ENCODE assay signal across 34 mouse cellular contexts in the genomic region with DNA sequence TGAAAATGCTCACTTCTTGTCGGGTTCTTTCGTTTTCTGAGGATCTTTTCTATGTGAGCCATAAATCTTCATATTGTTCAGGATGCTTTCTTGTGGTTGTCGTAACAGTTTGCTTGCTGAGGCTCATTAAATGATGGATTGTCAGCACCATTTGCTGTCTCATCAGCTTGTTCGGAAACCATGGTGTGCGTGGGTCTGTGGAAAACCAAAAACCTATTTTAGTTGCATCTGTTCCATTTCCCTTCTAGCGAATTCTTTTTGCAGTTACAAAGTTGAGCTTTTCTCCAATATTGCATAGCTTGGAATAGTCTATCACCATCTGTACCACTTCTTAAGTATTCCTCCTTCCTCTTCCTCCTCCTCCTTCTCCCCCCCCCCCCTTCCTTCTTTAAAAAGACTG.
A peak's percentile ranks its signal among the peaks of the same experiment; 100 is the strongest.
DNase-seq lines count a peak whose midpoint lies in the region; ATAC-seq lines count a peak whose summit lies in the region.
"Had no signal": no experiment of that assay in that cellular context is flagged by ENCODE, and none has a peak within 500 bp of the region (broad histone marks: within the 10 kb centered on the region; RNA-seq: fewer than 3 reads in every experiment).

No protein-coding gene starts in this region.

- H3K4me3 ChIP-seq in hindbrain, embryonic 11.5 days (ENCODE audit: low read depth, low read length) = no peak overlapping the region
- H3K4me3 ChIP-seq: embryonic facial prominence, embryonic 10.5 days; embryonic facial prominence, embryonic 15.5 days; forebrain, embryonic 12.5 days; gastrocnemius, adult 2 months; limb, embryonic 15.5 days; liver, embryonic 13.5 days; midbrain, embryonic 13.5 days had no signal

- H3K4me1 ChIP-seq in hindbrain, embryonic 11.5 days (replicated peaks; ENCODE audit: control insufficient read depth, insufficient read depth, low read length) = no peaks in the 10 kb centered on the region
- H3K4me1 ChIP-seq: embryonic facial prominence, embryonic 10.5 days; embryonic facial prominence, embryonic 15.5 days; forebrain, embryonic 12.5 days; liver, embryonic 13.5 days; midbrain, embryonic 13.5 days had no signal

- H3K27ac ChIP-seq in hindbrain, embryonic 11.5 days (ENCODE audit: low read depth, low read length) = no peak overlapping the region
- H3K27ac ChIP-seq: embryonic facial prominence, embryonic 10.5 days; embryonic facial prominence, embryonic 15.5 days; forebrain, embryonic 12.5 days; gastrocnemius, adult 2 months; hindbrain, embryonic 14.5 days; limb, embryonic 15.5 days; liver, embryonic 13.5 days; macrophage; midbrain, embryonic 13.5 days had no signal

- no peak for ATAC-seq in hindbrain, embryonic 11.5 days (ENCODE audit: low FRiP score)
- ATAC-seq: intestine, postnatal 0 days; midbrain, embryonic 13.5 days; Patski had no signal

- H3K9ac ChIP-seq in hindbrain, embryonic 11.5 days (ENCODE audit: low read depth, low read length) = no peak overlapping the region
- H3K9ac ChIP-seq: embryonic facial prominence, embryonic 15.5 days; forebrain, embryonic 12.5 days; hindbrain, embryonic 14.5 days; limb, embryonic 15.5 days; liver, embryonic 13.5 days; midbrain, embryonic 13.5 days had no signal

- no peaks in the 10 kb centered on the region for H3K9me3 ChIP-seq in hindbrain, embryonic 11.5 days (ENCODE audit: control insufficient read depth, low read length)
- H3K9me3 ChIP-seq: embryonic facial prominence, embryonic 10.5 days; embryonic facial prominence, embryonic 15.5 days; forebrain, embryonic 12.5 days; limb, embryonic 15.5 days; liver, embryonic 13.5 days; midbrain, embryonic 13.5 days had no signal

- DNase-seq in layer of hippocampus, adult 11-12 months (ENCODE audit: low spot score) = peak; percentile 38
- DNase-seq in layer of hippocampus, postnatal 25 days (ENCODE audit: extremely low spot score in 1 of 2, low spot score in 1 of 2) = no peak
- DNase-seq in right cerebral cortex, adult 18-20 months = peak; percentile 43
- no peak for DNase-seq in right cerebral cortex, postnatal 14 days
- DNase-seq in layer of hippocampus, adult 9-11 months = peak; percentile 68
- peak; percentile 85 for DNase-seq in telencephalon, adult 2 months (ENCODE audit: low read depth, low spot score)
- no peak for DNase-seq in hindbrain, embryonic 11.5 days (ENCODE audit: low spot score)
- DNase-seq in heart, postnatal 10 days = no peak
- DNase-seq: adrenal gland, postnatal 36 days; cerebellum, adult 2 months; cerebellum, postnatal 25 days; gastrocnemius, adult 2 months; gastrocnemius, postnatal 36 days; heart, adult 18-20 months; heart, postnatal 4 days; kidney, adult 9 months; kidney, postnatal 10 days; liver, embryonic 13.5 days; lung, adult 18-20 months; lung, postnatal 10 days; retina, postnatal 1 day; spleen, adult 18-20 months; thymus, adult 18-20 months; thymus, postnatal 25 days had no signal

- WGBS in hindbrain, embryonic 11.5 days = 74% methylated on average over 6 of the region's 6 CpGs

- no peaks in the 10 kb centered on the region for H3K36me3 ChIP-seq in hindbrain, embryonic 11.5 days (ENCODE audit: control insufficient read depth, insufficient read depth, low read length)
- H3K36me3 ChIP-seq: embryonic facial prominence, embryonic 10.5 days; embryonic facial prominence, embryonic 15.5 days; forebrain, embryonic 12.5 days; limb, embryonic 15.5 days; liver, embryonic 13.5 days; midbrain, embryonic 13.5 days had no signal

- no peaks in the 10 kb centered on the region for H3K27me3 ChIP-seq in hindbrain, embryonic 11.5 days (ENCODE audit: control insufficient read depth, insufficient read depth, low read length)
- H3K27me3 ChIP-seq: embryonic facial prominence, embryonic 15.5 days; forebrain, embryonic 12.5 days; limb, embryonic 15.5 days; liver, embryonic 13.5 days; midbrain, embryonic 13.5 days; Patski had no signal

- H3K4me2 ChIP-seq in hindbrain, embryonic 11.5 days (replicated peaks; ENCODE audit: low read depth, low read length) = no peak overlapping the region
- H3K4me2 ChIP-seq: embryonic facial prominence, embryonic 15.5 days; forebrain, embryonic 12.5 days; heart, embryonic 11.5 days; hindbrain, embryonic 14.5 days; limb, embryonic 15.5 days; liver, embryonic 13.5 days; midbrain, embryonic 13.5 days had no signal

- intact Hi-C loops in heart, postnatal 10 days (cut with DNase I) = no loop called here

Comparison
In these comparisons a context has a peak if more than half of its experiments do, and no peak if none do; other contexts are left out.
1. DNase-seq: peak in layer of hippocampus, adult 11-12 months (single experiment), right cerebral cortex, adult 18-20 months (single experiment), layer of hippocampus, adult 9-11 months (single experiment) and telencephalon, adult 2 months (single experiment); none in layer of hippocampus, postnatal 25 days (0 of 2), right cerebral cortex, postnatal 14 days (single experiment), hindbrain, embryonic 11.5 days (single experiment) and heart, postnatal 10 days (0 of 2).